Mouse (Mus musculus) 3T3-L1 (cell line): ENCODE results near the gene Polh.

Experiments used
- DNase-seq: peaks from one replicate; pipeline ENCODE4 v3.0.0-alpha.2; 2015; ENCODE audit warnings: low read depth, low spot score

The Polh gene

GRCm38 (mm10) chr17:46202421-46203071 lies at the start of gene Polh, which contains the start of gene Xpo5:
Polh (minus strand) TSS chr17:46202645.
Xpo5 (plus strand) TSS chr17:46202782.
- DNase-seq, result peak; percentile 92

DNA sequence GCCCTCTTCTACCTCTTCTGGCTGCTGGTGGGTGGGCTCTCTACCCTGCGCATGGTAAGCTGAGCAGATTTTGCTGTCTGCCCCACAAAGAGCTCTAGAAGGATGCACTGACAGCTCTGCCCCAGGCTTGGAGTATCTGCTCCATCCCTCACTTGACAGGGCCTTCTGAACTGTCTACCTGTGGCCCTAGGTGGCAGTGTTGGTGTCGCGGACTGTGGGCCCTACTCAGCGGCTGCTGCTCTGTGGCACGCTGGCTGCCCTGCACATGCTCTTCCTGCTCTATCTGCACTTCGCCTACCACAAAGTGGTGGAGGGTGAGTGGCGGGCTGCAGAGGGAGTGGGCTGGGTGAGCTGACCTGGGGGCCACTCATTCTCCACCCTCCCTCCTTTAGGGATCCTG lies 48.7 kb upstream of the Polh start:
- DNase-seq, result no peak

DNA sequence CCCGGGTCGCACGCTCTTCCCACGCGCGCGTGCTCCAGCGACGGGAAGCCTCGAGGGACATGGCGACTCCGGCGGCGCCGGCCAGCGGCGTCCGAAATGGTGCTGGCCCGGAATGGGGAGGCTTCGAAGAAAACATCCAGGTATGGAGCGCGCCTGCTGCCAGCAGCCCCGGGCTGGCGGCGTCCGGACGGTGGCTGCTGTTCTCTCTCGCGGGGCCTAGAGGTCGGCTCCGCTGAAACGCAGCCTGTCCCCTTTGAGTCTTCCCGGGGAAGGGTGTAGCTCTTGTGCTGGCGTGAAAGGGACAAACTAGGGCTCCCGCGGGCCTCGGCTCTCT lies 45.7 kb upstream of the Polh start:
- no peak for DNase-seq

GRCm38 (mm10) chr17:46247512-46248188 lies 45.2 kb upstream of the Polh start, which contains the start of the genes Polr1c and Yipf3:
Polr1c (minus strand) TSS chr17:46248054.
Yipf3 (plus strand) TSS chr17:46248080.
- DNase-seq, result peak; percentile 94

DNA sequence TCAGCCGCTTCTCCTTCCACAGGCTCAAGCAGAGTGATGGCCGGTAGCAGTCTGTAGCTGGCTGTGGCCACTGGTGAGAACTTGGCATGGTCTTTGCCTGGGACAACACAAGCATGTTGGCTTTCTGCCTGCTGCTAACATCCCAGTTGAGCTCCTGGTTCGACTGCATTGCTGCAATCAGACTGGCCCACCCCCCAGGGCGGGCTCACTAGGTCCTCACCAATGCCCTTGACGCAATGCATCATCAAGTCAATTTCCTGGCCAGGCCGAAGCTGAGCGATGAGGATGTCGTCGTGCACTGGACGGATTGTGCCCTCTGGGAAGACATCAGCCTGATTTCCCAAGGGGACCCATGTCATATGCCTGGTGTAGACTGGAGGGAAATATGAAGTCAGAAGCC lies 42.1 kb upstream of the Polh start:
- DNase-seq, result peak; percentile 60

GRCm38 (mm10) chr17:46243624-46244023 lies 41.2 kb upstream of the Polh start:
- no peak for DNase-seq

GRCm38 (mm10) chr17:46242993-46243392 lies 40.5 kb upstream of the Polh start:
- no peak for DNase-seq

DNA sequence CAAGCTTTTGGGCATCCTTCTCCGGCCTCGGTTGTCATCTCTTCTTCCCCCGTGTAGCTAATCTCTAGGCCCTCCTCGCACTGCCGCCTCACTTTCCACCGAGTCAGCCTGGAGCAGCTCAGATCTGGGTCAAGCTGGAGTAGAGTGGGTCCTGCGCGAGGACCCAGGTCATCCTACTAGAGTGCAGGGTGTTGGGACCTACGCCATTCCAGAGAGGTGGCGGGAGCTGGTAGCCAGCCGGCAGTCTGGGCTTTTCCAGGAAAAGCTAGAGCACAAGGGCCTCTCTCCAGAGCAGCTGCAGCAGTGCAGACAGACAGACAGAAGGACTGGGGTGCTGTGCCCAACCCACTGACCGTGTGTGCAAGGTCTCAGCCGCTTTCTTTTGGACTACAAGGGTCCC lies 39.8 kb upstream of the Polh start:
- no peak for DNase-seq

GRCm38 (mm10) chr17:46241471-46241870 lies 39.0 kb upstream of the Polh start:
- DNase-seq, result no peak

- no peak for DNase-seq
Measured at GRCm38 (mm10) chr17:46239516-46240114, 37.2 kb upstream of the Polh start.

GRCm38 (mm10) chr17:46237480-46237879 lies 35.0 kb upstream of the Polh start:
- no peak for DNase-seq

GRCm38 (mm10) chr17:46237079-46237478 lies 34.6 kb upstream of the Polh start:
- no peak for DNase-seq

- DNase-seq, result no peak
Measured at GRCm38 (mm10) chr17:46236067-46236466, 33.6 kb upstream of the Polh start.

- no peak for DNase-seq
Measured at GRCm38 (mm10) chr17:46227576-46227975, 25.1 kb upstream of the Polh start.

DNA sequence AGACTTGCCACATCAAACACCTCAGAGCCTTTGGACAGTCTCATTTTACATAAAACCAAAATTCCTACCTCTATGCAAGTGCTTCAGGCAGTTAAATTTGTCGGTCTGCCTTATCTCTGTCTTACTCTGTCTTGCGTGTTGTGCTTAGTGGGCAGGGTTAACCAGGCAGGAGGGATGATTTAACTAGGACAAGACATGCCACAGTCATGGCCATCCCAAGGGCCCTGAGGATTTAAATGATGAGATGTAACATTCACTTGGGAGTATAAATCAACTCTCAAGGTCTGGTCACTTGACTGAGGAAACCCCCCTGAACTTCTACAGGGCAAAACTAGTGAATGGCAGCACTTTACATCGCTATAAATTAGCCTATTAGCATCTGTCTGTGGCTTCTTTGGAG lies 19.2 kb upstream of the Polh start:
- DNase-seq, result no peak

DNA sequence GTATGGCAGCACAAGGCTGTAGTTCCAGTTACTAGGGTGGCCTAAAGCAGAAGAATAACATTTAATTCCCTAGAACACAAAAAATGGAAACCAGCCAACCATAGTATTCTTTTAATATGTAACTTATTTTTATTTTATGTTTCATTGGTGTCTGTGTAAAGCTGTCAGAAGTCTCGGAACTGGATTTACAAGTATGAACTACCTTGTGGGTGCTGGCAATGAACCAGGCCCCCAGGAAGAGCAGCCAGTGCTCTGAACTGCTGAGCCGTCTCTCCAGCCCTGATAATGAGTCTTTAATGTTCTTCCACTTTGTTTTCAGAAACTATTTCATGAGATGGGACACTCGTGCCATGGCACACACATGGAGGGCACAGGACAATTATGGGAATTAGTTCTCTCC lies 8.1 kb upstream of the Polh start:
- DNase-seq, result no peak

- DNase-seq, result no peak
Measured at GRCm38 (mm10) chr17:46206676-46207075, 4.2 kb upstream of the Polh start.

GRCm38 (mm10) chr17:46203078-46203477 lies 633 bp upstream of the Polh start:
- DNase-seq, result peak; percentile 65

DNA sequence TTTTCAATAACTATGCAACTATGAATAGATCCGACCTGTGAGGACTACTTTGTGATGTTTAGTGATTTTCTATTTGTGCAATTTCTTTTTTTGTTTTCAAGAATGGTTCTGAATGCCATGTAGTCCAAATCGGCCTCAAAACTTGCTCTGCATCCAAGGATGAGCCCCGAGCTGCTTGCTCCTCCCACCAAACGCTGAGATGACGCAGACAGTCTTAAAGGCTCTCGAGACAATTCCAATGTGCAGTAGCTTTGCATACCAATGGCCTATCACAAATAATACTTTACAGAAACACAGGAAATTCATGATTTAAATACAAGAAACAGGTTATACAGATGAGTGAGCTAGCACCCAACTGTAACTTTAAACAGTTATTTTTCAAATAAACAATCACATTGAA lies 1.3 kb downstream of the Polh start:
- DNase-seq, result peak; percentile 51

- DNase-seq, result no peak
Measured at GRCm38 (mm10) chr17:46188829-46189228, 13.6 kb downstream of the Polh start.

GRCm38 (mm10) chr17:46182273-46182672 lies 20.2 kb downstream of the Polh start:
- DNase-seq, result peak; percentile 43

DNA sequence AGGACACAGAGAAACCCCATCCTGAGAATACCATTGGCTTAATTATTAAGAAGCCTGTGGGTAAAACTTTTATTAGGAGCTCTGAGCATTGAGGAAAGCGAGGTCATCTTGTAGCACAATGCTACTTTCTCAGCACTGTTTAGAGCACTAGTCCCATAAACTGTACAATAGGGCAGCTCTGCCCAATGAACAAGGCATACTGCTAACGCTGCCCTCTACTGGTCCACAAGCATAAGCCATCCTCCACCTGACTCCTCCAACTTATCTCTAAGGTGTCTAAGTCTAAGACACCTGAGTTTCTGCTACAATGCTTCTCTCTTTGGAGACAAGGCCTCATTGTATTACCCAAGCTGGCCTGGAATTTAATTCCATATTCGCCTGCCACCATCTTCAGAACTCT lies 31.9 kb downstream of the Polh start:
- peak; percentile 68 for DNase-seq

DNA sequence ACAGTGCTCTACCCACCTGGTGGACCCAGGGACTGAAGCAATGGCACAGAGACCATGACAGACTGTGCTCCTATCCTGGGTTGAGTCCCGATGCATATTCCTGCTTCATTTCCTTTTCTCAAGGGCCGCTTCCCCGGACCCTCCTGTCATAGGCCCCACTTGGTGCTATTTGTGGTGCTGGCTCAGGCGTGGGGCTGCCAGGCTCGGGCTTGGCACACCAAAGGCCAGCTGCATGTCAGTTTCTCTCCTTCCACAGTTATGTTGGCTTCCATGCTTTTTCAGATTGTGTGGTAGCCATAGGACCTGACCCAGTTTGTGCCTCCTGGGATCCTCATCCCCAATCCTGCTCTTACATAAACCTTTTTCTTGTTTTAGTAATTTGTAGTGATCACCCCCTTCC lies 33.7 kb downstream of the Polh start:
- DNase-seq, result no peak
